Mouse (Mus musculus) small intestine, adult 2 months (tissue): ENCODE measurements around the gene Pip5k1c. TPM values are rescaled to one million over a fixed set of nuclear protein-coding genes. Genes with fewer than 3 reads are reported as not detected.

Source experiments
- H3K27ac ChIP-seq: fragments of 200-500 bp; 2 replicates; pipeline ENCODE4 v1.5.1; 2012; ENCODE audit warnings: low read depth, low read length, control low read depth, inconsistent platforms; ENCODE audit not compliant: insufficient read depth
- H3K27me3 ChIP-seq: fragments of 200-500 bp; 2 replicates; pipeline ENCODE4 v1.6.1; 2012; ENCODE audit warnings: mild to moderate bottlenecking, moderate library complexity, low read length, inconsistent platforms; ENCODE audit not compliant: control insufficient read depth, insufficient read depth
- H3K36me3 ChIP-seq: fragments of 200-500 bp; 2 replicates; pipeline ENCODE4 v1.6.1; 2012; ENCODE audit warnings: mild to moderate bottlenecking, low read length, control low read depth, inconsistent platforms; ENCODE audit not compliant: control insufficient read depth, insufficient read depth
- H3K4me1 ChIP-seq: fragments of 200-500 bp; 2 replicates; pipeline ENCODE4 v1.6.1; 2012; ENCODE audit warnings: low read length, inconsistent platforms, mixed read lengths; ENCODE audit not compliant: control insufficient read depth, insufficient read depth, insufficient read length
- H3K4me3 ChIP-seq: fragments of 200-500 bp; 2 replicates; pipeline ENCODE4 v1.5.1; 2012; ENCODE audit warnings: low read depth, mild to moderate bottlenecking, control low read depth, inconsistent platforms, low read length, moderate library complexity
- CTCF ChIP-seq: fragments of 200-500 bp; IDR thresholded peaks from 2 replicates; pipeline ENCODE4 v1.5.1; 2012; ENCODE audit warnings: low read depth, mild to moderate bottlenecking, control low read depth, inconsistent platforms, low read length, moderate library complexity, mixed read lengths; ENCODE audit not compliant: insufficient replicate concordance, insufficient read length; ENCODE audit errors: extremely low read depth
- POLR2A ChIP-seq: fragments of 200-500 bp; IDR thresholded peaks from 2 replicates; pipeline ENCODE4 v1.6.1; 2012; ENCODE audit warnings: low read depth, mild to moderate bottlenecking, control low read depth, inconsistent platforms, low read length, moderate library complexity
- WGBS: fragments of 180-500 bp; shearing (Covaris S2); methylation state at CpG from one replicate; pipeline ENCODE4 v1.1.7; 2018; 5-methylcytosine and 5-hydroxymethylcytosine counted together
- polyA plus RNA-seq: library from polyadenylated mRNA; depleted of rRNA; stranded (reverse); fragments of >200 nt; gene quantifications from 2 replicates; pipeline ENCODE4 v1.2.3, GENCODE M21; 2012

Gene Pip5k1c
- polyA plus RNA-seq, 1 experiment: 50.8 TPM

GRCm38 (mm10) chr10:81349961-81350350 is 57.2 kb downstream of the Pip5k1c start:
- Histone ChIP-seq H3K36me3 (peaks cover 9% of the 10 kb centered on the region), H3K27me3 (no peaks in the 10 kb centered on the region), H3K4me3 (peak overlapping the region; percentile 75), H3K27ac (peak overlapping the region; percentile 61), H3K4me1 (peaks cover 30% of the 10 kb centered on the region)
- TF ChIP-seq POLR2A (no peak), CTCF (no peak)
- WGBS: 1% methylated on average over 29 of the region's 29 CpGs

DNA sequence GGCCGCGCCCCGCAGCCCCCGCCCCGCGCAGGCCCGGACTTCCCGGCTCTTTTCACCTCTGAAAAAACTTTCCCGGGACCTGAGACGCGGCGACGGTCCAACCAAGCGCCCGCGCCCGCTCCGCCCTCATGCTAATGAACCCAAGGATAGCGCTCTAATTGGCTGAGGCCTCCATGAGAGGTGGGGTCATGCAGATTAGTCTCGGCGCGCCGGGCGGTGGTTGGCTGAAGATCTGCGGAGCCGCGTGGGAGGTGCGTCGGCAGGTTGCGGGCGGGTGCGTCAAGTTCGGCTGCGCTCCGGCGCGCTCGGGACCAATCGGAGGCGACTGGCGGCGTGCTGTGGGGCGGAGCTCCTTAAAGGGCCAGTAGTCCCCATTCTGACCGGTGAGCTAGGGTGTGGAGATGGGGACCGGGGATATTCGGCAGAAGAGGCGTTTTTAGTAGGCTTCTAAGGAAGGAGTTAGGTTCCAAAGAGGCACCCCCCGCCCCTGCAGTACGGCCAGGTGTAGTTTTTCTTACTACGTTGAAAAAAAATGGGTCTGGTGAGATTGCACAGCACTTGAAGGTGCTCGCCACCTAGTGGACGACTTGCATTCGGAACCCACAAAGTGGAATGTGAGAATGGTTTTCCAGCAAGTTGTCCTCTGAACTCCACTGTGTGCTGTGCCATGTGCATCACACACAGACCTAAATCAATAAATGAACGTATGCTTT is 57.7 kb downstream of the Pip5k1c start, which contains the start of gene Hmg20b:
Gene Hmg20b, minus strand, starts transcription at position 130 of the 713 bp plus-strand sequence.
- Histone ChIP-seq H3K36me3 (peaks cover 9% of the 10 kb centered on the region), H3K27me3 (no peaks in the 10 kb centered on the region), H3K4me1 (peaks cover 30% of the 10 kb centered on the region), H3K4me3 (peak within 1 kb of the TSS; percentile 75), H3K27ac (peak within 1 kb of the TSS; percentile 71)
- TF ChIP-seq CTCF: peak; percentile 99; the same call in 1 of the 2 replicates
- TF ChIP-seq POLR2A: peak; percentile 28; the same call in 1 of the 2 replicates
- 1% methylated on average over 54 of the region's 54 CpGs for WGBS

DNA sequence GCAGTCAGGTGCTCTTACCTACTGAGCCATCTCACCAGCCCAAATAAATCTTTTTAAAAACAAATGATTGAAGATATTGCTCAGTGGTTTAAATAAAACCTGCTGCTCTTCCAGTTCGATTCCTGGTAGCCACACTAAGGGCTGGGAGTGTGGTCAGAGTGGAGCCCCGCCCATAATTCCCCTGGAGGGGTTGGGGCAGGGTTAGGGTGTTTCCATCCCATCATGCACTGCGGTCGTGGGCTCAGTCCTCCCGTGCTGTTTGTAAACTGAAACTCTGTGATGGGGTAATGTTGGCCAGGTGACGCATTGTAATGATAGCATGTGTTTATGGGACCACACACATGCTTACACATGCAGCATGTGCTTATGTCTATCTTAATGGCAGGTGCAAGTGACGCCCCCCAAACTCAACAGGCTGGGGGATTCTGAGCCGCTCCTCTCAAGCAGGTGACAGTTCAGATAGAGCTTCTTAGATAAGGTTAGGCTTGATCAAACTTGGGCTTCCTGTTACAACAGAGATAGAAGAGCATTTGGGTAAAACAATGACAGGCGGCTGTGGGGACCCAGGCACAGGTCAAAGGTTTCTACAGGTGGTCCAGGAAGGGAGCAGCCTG is 59.0 kb downstream of the Pip5k1c start:
- Histone ChIP-seq H3K4me3 (no peak overlapping the region), H3K27ac (no peak overlapping the region; the same call in 1 of the 2 replicates), H3K4me1 (peaks cover 26% of the 10 kb centered on the region), H3K36me3 (peaks cover 9% of the 10 kb centered on the region), H3K27me3 (no peaks in the 10 kb centered on the region)
- WGBS: 12% methylated on average over 9 of the region's 9 CpGs
- TF ChIP-seq POLR2A (no peak), CTCF (no peak)

- WGBS: 85% methylated on average over 9 of the region's 9 CpGs
- TF ChIP-seq POLR2A: no peak
- no peak for TF ChIP-seq CTCF
- Histone ChIP-seq H3K4me1 (peaks cover 23% of the 10 kb centered on the region; the same call in 1 of the 2 replicates), H3K4me3 (no peak overlapping the region), H3K27me3 (no peaks in the 10 kb centered on the region), H3K36me3 (no peaks in the 10 kb centered on the region), H3K27ac (no peak overlapping the region)
Measured at GRCm38 (mm10) chr10:81354738-81355477, 62.1 kb downstream of the Pip5k1c start.

GRCm38 (mm10) chr10:81355533-81355932 is 62.8 kb downstream of the Pip5k1c start:
- H3K36me3 ChIP-seq: no peaks in the 10 kb centered on the region
- no peaks in the 10 kb centered on the region for H3K27me3 ChIP-seq
- TF ChIP-seq CTCF (no peak), POLR2A (no peak)
- no peak overlapping the region for H3K4me3 ChIP-seq
- 85% methylated on average over 4 of the region's 4 CpGs for WGBS
- H3K4me1 ChIP-seq: peaks cover 23% of the 10 kb centered on the region; the same call in 1 of the 2 replicates
- no peak overlapping the region for H3K27ac ChIP-seq

- Histone ChIP-seq H3K36me3 (no peaks in the 10 kb centered on the region), H3K4me1 (peaks cover 23% of the 10 kb centered on the region), H3K27ac (no peak overlapping the region), H3K27me3 (no peaks in the 10 kb centered on the region), H3K4me3 (peak overlapping the region; percentile 77; the same call in 1 of the 2 replicates)
- WGBS: 30% methylated on average over 12 of the region's 12 CpGs
- TF ChIP-seq CTCF: no peak
- no peak for TF ChIP-seq POLR2A
Measured at GRCm38 (mm10) chr10:81356352-81356990, 63.7 kb downstream of the Pip5k1c start.
